Mouse (Mus musculus): Measurements from ENCODE around the gene Ogfod2.
A peak's percentile ranks its signal among the peaks of the same experiment; 100 is the strongest.

The Ogfod2 gene

DNA sequence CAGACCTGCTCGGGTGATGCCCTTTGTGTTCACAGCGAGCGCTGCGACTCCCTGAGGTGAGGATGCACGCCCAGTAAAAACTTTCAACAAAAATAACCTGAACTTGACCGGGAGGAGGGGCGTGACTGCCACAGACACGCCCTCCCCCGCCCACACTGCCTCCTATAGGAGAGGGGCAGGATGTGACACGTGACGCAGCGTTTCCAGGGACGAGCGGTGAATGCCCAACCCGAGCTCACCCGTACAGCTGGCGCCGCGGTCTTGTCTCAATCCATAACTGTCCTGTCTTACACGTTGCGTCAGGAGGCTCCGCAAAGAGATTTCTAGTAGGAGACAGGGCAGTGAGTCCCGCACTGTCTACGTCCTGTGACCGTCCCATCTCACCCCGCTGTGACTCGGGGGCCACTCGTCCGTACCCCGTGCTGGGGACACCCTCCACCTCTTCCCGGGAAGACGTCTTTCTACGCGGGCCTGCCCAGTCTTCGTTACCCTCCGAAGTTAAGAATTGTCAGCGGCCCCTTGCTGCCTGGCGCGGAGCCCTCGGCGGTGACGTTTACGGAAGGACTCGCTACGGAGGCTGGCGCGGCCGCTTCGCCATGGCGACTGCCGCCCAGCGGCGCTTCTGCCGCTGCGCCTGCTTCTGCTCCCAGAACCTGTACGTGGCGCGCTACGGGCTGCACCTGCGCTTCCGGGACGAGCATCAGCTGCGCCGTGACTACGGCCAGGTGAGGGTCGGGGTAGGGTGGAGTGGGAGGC, at the start of gene Ogfod2:
TSS of gene Ogfod2 (plus strand) at position 556 of the 756 bp plus-strand sequence.
- DNase-seq, result peak; percentile 95

DNA sequence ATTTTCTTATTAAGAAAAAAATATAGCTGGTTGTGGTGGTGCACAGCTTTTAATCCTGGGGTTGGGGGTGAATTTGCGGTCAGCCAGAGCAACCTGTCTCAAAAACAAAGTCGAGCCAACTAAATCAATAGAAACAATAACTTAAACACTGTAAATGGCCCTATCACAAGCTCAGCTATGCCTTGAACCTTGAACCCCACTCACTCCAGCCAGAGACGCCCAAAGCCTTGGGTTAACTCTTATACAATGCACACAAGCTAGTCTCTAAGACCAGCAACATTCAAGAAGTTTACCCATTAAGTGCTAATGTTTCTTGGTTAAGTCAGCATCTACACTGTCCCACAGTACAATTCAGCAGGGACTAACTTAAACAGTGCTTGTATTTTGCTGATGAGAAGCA, 42.4 kb upstream of the Ogfod2 start:
- no peak for DNase-seq

- DNase-seq, result no peak
Observed at GRCm38 (mm10) chr5:124073682-124074081, 38.4 kb upstream of the Ogfod2 start.

- DNase-seq, result no peak
Observed at GRCm38 (mm10) chr5:124074845-124075307, 37.2 kb upstream of the Ogfod2 start.

DNA sequence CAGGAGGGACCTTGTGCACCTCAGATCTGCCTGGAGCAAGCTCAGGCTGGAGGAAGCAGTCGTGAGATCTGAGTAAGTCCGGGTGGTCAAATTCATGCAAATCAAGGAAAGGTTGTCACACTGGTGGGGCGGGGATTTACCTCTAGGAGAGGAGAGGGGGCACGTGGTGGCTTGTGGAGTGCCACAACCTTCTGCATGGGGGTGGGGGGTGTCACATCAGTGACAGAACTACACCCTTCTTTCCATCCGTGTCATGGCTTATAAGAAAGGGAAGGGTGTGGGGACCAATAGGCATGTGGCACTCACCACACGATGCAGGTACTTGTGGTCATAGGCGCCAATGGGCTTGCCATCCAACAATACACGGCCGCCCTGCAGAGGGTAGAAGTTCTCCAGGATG, 36.4 kb upstream of the Ogfod2 start:
- DNase-seq, result no peak

DNA sequence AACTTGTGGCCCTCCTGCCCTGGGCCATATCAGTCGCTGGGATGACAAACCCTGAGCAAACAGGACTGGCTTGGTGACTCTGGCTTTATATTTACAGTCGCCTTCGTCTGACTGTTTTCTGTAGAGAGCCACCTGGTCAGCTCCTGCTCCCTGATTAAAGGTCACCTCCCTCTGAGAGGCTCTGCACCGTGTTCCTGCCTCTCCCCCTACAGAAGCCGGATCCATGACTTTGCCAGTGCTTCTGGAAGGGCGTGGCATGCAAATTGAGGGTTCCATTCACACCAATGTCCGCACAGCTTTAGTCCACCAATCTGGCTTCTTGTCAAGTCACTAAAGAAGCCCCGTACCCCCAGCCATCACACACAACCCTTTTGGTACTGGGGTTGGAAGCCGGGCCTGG, 35.5 kb upstream of the Ogfod2 start:
- no peak for DNase-seq

DNA sequence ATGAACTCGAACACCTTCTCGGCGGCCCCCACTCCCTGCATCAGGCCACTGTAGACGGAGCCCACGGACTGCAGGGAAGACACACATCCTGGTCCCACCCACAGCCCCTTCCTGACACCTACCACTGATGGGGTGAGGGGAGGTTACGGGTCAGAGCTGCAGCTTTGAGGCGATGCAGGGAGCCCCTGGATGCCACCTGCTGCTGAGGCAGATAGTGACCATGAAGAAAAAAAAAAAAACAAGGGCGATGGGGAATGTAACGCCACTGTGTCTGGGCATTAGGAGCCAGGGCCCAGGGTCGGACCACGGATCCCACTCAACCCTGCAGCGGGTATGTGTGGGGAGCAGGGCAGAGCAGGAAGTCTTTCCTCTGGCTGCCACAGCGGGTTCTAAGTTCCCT, 34.9 kb upstream of the Ogfod2 start:
- no peak for DNase-seq

- DNase-seq, result no peak
Observed at GRCm38 (mm10) chr5:124077856-124078460, 34.1 kb upstream of the Ogfod2 start.

GRCm38 (mm10) chr5:124078794-124079416, 33.2 kb upstream of the Ogfod2 start:
- DNase-seq, result peak; percentile 59

DNA sequence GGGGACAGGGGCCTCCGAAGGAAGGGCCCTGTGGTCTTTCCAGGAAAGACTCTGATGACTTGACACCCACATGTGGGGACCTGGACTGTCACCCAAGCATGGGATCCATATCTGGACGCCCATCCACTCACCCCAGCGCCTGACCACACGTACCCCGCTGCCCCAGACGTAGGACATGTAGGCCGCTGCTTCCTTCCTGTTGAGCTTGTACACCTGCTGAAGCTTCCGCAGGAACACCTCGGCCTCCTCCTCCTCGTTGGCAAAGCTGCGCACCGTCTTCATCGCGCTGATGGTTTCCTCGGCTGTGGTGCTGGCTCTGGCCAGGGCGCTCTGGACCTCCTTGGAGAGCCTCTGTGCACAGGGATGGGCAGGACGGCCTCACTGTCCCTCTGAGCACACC, 32.2 kb upstream of the Ogfod2 start:
- no peak for DNase-seq

DNA sequence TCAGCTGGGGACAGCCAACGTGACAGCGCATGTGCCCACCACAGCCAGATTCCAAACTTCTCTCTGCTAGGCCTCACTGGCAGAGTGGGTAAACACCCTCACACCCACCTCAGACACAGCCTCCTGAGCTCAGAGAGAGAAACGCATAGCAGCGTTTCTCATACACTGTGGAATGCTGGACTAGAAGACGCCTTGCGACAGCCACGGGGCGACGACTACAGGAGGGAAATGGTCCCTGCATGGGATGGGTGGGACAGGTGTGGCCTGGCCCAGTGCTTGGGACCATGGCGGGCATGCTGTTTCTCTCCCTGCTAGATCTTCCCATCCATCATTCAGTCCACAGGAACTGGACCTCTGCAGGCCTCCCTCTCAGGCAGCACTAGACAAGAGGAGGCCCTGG, 29.6 kb upstream of the Ogfod2 start:
- DNase-seq, result no peak

- DNase-seq, result no peak
Observed at GRCm38 (mm10) chr5:124082941-124083688, 29.0 kb upstream of the Ogfod2 start.

GRCm38 (mm10) chr5:124083850-124084587, 28.1 kb upstream of the Ogfod2 start:
- no peak for DNase-seq

DNA sequence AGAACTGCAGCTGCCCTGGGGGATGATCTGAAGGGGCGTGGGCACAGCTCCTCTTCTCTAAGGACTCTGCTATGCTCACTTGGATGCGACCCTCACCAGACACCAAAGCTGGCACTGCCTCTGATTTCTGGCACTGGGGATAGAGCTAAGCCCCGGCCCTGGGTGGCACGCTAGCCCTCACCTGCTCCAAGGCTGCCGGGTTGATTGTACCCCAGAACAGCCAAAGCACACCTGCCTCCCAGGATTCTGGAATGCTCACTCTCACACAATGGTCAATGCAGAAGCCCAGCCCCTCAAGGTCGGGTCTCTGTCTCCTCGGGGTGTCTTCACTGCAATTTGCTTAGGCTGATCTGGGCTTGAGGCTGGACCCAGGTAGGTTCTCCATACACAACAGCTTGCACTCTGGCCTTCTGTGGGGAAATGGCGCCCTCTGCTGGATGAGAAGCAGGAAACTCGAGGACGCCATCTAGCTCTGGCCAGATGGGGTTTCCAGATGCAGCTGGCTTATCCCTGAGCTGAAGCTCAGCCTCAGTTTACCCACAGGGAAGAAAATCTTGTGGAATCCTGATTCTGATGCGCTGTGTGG, 27.4 kb upstream of the Ogfod2 start:
- DNase-seq, result peak; percentile 84

- DNase-seq, result no peak
Observed at GRCm38 (mm10) chr5:124085513-124085912, 26.6 kb upstream of the Ogfod2 start.

- no peak for DNase-seq
Observed at GRCm38 (mm10) chr5:124086876-124087275, 25.2 kb upstream of the Ogfod2 start.

DNA sequence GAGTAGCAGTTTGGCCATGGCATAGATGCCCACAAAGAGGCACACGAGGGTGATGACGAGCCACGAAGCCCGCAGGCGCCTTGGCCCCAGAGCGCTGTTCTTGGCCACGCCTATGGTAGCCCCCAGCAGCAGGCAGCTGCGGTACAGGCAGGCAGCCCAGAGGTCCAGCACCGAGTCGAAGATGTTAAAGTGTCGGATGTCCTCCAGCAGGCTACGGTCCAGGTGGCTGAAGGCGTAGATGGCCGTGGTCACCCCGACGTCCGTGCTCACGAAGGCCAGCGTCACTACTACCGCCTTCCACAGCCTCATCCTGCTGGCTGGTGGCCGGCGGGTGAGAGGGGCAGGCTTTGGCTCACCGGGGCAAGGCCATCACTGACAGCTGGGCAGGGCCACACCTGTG, 22.2 kb upstream of the Ogfod2 start:
- no peak for DNase-seq

GRCm38 (mm10) chr5:124091951-124092406, 20.1 kb upstream of the Ogfod2 start:
- DNase-seq, result peak; percentile 53

DNA sequence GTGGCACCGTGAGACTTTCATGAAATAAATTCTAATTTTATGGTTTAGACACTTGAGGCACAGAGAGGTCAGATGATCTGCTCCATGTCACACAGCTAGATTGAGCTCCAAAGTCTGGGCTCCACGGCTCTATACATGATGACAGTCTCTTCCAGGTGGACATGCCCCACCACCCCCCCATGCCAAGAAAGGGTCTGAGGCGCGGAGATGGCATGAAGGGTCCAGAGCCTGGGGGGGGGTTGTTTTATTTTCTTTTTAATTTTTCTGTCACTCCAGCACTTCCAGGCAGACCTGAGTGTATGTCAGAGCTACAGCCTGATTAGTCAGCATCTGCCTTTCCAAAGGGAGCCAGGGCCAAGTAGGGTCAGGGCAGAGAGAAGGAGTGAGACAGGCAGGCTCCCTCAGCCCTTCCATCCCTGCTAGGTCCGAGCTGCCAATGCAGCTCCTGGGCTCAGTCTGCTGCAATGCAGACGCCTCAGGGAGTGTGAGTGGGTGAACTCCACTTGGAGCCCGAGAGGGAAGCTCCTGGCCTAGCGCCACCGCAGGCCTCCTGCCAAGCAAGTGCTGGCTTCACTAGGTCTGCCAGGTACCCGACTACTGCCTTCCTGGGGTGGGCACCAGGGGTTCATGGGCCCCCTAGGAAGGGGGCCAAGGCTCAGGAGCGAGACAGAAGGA, 18.8 kb upstream of the Ogfod2 start:
- DNase-seq, result peak; percentile 85

- DNase-seq, result no peak
Observed at GRCm38 (mm10) chr5:124093852-124094604, 18.1 kb upstream of the Ogfod2 start.

Data from cerebellum, adult 9-10 months (tissue).